Mouse (Mus musculus) bone marrow macrophage, adult 2 months (primary cell): Measurements from ENCODE around the gene Rph3al.

Experiments used
- CTCF ChIP-seq: IDR thresholded peaks from 2 replicates; pipeline ENCODE4 v1.5.1; 2012; ENCODE audit warnings: low read depth, mild to moderate bottlenecking, low read length, moderate library complexity
- POLR2A ChIP-seq: IDR thresholded peaks from 2 replicates; pipeline ENCODE4 v1.6.1; 2012; ENCODE audit warnings: mild to moderate bottlenecking, low read depth, low read length, borderline replicate concordance

- TF ChIP-seq CTCF (no peak), POLR2A (no peak)
These were observed 38.5 kb upstream of the Rph3al start for GRCm38 (mm10) chr11:75976748-75977147.
